Mouse (Mus musculus): ENCODE results near the gene Hoxd11.

Gene Hoxd11

DNA sequence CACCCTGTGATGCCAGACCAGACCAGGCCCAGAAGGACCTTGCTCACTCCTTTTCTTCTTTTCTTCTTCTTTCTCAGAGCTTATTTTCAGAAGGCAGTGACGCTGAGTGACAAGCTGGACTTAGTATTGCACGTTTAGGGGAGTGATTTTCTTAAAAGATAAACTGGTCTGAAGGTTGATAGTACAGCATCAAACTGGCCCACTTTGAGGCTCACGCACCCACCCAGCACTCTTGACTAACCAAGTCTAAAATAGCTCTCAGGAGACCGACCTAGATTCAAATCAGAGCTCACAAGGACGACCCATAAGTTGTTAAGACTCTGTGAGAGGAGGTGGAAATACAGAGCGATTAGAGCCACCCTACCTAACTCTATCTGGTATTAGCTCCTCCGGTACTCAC lies 12.9 kb upstream of the Hoxd11 start:
- no peak for DNase-seq

DNA sequence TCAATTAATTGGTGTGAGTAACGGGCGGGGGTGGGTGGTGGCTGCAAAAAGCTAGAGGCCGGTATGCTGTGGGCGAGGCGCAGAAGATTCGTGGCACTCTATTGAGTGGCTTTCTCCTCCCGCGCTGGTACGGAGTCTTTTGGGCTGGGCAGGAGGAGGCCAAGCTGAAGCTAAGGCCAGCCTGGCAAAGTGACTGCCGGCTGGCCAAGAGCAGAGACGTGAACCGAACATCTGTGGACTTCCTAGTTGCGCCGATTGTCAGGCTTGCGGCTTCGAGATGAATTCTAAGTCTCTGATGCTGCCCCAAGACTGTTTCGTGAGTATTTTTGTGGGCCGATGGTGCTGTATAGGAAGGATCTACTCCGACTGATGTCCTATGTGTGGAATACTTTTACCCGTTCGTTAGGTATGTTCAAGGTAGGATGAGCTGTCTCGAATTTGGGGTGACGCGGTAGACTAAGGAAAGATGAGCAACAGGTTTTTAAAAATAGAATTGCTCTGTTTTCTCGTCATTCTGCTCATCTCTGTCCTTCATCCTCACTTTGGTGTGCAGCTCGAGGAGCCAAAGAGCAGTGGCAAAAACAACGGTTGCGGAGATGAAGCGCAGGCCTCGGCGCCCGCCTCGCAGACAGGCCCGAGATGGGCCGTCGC lies 12.0 kb upstream of the Hoxd11 start:
- no peak for DNase-seq

DNA sequence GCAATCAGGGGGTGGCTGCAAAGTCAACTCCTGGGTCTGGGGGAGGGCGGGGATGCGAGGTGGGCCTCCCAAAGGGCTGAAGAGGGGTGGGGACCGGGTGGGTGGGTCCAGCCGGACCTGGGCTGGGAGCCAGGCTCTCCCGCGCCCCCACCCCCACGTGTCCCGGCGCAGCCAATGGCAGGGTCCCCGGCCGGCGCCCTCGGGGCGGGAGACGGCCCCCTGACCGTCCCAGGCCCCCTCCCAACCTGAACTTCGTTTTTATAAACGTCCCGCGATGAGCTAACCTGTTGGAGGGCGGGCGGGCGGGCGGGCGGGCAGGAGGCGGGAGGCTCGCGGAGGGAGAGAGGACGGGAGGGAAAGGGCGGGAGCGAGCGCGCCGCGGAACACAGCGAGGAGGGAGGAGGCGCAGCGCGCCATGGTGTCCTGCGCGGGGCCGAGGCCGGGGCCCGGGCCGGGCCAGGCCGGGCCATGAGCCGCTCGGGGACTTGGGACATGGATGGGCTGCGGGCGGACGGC lies 11.5 kb upstream of the Hoxd11 start, which contains the start of gene Hoxd13:
Gene Hoxd13, plus strand, starts transcription at position 469 of the 516 bp plus-strand sequence.
- DNase-seq = no peak

DNA sequence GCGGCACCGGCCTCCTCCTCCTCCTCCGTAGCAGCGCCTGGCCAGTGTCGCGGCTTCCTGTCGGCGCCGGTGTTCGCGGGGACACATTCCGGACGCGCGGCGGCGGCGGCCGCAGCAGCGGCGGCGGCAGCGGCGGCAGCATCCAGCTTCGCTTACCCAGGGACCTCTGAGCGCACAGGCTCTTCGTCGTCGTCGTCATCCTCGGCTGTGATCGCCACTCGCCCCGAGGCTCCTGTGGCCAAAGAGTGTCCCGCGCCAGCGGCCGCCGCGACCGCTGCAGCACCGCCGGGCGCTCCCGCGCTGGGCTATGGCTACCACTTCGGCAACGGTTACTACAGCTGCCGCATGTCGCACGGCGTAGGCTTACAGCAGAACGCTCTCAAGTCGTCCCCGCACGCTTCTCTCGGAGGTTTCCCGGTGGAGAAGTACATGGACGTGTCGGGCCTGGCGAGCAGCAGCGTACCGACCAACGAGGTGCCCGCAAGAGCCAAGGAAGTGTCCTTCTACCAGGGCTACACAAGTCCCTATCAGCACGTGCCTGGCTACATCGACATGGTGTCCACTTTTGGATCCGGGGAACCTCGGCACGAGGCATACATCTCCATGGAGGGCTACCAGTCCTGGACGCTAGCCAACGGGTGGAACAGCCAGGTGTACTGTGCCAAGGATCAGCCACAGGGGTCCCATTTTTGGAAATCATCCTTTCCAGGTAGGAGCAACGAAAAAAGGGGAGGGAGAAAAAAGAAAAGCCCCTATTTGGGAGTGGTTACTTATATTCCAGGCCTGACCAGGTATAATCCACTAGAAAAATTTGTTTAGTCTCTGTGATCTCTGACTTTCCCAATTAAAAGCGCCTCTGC lies 10.8 kb upstream of the Hoxd11 start:
- peak; percentile 55 for DNase-seq

DNA sequence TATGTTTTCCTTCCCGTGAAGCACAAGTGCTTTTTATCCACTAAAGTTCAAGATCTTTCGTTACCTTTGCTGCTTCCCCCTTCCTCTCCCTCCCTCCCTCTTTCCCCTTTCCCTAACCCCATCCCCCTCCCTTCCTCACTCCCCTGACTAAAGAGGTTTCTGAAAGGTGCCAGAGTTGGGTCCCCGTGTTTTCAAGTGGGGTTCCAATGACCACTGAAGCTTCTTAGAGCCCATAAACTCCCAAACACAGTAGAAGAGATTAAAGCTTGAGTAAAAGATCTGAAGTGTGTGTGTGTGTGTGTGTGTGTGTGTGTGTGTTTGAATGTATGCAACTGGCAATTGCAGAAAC lies 10.2 kb upstream of the Hoxd11 start:
- DNase-seq = no peak

DNA sequence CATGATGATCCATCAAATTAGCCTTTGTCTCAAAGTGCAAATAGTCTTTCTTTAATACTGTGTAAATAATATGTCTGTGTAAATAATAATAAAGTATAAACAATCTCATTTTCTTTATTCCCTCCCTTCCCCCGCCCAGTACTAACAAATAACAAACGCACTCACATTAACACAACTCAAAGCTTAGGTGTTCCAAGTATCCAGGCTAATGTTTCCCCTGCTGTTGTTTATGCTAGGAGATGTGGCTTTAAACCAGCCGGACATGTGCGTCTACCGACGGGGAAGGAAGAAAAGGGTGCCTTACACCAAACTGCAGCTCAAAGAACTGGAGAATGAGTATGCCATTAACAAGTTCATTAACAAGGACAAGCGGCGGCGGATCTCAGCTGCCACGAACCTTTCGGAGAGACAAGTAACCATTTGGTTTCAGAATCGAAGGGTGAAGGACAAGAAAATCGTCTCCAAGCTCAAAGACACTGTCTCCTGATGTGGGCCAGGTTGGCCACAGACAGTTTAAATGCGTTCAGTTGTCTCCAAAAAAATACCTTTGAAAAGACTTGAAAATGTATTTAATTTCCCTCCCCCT lies 9.6 kb upstream of the Hoxd11 start:
- no peak for DNase-seq

DNA sequence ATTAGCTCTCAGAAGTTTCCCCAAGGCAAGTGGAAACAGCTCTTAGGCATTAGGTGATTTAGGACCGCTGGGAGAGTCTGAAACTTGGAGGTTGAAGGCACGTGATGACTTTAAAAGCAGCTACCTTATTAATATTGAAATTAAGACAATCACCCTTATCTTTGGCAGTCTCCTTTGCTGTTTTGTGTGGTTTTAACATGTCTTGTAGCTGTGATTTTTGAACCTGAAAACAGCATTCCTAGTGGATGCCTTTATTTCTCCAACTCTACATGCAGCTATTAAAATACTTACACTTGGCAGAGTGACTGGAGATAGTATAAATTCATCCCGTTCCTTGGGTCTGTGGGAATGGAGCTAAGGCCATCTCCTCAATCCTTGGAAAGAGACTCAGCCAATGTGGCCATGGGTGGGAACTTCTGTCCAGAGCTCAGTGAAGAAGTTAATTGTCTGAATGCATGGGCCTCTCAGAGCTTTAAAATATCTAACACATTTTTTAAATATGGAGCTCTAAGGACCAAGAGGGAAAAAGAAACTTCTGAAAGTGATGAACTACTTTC lies 8.6 kb upstream of the Hoxd11 start:
- DNase-seq = no peak

DNA sequence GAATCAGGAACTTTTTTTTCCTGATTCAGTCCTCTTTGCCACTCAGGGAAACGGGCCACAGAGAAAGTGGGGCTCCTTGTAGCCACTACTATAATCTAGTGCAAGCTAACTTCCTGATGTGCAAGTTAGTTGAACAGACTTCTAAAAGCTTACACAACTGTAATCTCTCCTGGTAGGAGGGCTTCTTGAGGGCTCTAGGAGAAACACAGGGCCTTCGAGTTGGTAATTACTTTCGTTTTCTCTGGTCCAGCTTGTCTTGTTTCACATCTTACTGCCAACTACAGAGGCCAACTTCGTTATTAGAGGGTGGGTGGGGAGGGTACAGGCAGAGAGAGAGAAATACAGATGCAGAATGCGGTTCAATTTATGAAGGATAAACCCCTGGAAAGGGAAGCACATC lies 7.5 kb upstream of the Hoxd11 start:
- DNase-seq = no peak

DNA sequence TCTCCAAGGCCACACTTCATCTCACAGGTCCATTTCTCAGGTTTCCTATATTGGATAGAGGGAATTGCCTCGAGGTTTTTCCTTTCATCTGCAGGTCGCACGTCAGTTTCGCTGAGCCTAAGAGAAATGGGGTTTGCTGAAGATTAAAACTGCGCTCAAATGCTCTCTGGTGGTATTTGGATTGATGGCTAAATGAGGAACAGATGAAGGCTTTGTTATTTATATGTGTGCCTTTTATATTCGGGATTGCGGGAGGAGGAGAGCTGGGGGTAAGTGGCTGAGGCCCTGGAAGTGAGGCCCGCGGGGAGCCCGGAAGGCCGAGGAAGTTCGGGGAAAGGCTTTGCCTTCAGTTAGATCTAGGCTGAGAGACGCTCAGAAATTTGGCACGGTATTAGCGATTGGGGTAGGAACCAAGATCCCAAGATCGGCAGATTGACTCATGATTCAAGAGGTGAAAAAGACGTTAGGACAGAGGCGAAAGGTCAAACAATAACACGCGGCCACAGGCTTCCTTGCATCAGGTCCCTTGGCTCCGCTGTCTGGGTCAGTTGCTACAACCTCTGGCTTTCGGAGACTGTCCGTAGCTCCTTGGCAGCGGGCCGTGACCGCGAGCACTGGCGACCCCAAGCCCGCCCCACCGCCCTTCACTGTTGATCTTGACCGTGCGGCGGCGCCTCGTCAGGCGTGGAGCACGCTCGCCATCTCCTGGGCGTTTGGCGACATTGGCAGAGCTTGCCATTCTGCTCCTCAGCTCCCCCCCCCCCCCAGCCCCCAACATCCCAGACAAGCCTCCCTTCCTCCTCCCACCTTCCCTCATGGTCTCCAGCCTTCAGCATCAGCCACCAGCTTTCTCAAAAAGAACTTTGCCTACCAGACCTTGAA lies 6.6 kb upstream of the Hoxd11 start:
- peak; percentile 85 for DNase-seq

DNA sequence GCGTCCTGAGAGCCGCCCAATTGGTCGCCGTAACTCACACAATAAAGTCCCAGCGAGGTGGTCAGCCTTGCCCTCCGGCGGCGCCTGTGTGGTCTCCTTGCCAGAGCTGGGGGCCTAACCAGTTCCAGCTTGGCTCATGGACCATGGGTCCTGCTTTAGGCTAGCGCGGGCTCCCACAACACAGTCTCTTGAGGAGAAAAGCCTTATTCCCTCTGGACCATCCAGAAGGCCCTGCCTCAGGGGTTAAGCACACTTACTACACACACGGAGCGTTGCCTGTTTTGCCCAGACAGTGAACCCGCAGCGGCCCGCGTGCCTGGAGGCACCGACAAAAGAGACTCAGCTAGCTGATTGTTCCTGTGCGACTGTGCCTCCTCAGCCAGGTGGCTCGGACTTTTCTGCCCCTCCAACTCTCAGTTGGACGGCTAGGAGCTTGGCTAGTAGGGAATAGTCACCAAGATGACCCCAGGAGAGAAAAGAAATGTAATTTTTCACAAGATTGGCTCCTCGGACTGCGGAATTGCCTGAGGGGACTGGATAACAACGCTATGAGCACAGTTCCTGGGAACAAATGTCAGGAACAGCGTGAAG lies 5.4 kb upstream of the Hoxd11 start:
- no peak for DNase-seq

DNA sequence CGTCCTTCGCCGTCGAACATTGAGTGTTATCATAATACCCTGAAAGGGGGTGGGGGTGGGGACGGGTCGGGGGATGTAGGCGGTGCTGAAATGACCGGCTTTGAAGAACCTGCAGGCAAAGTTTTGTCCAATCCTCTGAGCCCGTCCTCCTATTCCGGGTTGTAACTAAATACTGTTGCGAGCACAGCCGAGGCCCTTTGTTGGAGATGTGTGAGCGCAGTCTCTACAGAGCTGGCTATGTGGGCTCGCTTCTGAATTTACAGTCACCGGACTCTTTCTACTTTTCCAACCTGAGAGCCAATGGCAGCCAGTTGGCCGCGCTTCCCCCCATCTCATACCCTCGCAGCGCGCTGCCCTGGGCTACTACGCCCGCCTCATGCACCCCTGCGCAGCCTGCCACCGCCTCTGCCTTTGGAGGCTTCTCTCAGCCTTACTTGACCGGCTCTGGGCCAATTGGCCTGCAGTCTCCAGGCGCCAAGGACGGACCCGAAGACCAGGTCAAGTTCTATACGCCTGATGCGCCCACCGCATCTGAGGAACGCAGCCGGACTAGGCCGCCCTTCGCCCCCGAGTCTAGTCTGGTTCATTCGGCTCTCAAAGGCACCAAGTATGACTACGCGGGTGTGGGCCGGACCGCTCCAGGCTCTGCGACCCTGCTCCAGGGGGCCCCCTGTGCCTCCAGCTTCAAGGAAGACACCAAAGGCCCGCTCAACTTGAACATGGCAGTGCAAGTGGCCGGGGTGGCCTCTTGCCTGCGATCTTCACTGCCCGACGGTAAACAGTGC lies 4.3 kb upstream of the Hoxd11 start, which contains the start of gene Hoxd12:
Gene Hoxd12, plus strand, starts transcription at position 133 of the 785 bp plus-strand sequence.
- no peak for DNase-seq

DNA sequence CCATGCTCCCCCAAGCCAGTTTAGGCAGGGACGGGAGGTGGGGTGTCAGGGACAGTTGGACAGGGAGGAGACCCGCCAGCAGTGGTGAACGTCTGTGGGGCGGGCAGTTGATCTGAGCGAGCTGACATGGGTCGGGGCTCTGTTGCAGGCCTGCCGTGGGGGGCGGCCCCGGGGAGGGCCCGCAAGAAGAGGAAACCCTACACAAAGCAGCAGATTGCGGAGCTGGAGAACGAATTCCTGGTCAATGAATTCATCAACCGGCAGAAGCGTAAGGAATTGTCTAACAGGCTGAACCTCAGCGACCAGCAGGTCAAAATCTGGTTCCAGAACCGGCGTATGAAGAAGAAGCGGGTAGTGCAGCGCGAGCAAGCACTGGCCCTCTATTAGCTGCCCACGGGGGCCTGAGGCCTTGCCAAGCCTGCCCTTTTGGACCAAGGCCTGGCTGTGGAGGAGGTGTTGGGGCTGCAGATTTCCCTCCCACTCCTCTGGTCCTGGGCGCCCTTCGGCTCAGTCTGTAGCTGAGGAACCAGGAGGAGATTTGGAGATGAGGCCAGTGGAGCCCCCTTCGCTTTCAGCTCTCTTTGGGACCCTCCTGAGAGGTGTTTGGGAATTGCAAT lies 3.6 kb upstream of the Hoxd11 start:
- DNase-seq = no peak

DNA sequence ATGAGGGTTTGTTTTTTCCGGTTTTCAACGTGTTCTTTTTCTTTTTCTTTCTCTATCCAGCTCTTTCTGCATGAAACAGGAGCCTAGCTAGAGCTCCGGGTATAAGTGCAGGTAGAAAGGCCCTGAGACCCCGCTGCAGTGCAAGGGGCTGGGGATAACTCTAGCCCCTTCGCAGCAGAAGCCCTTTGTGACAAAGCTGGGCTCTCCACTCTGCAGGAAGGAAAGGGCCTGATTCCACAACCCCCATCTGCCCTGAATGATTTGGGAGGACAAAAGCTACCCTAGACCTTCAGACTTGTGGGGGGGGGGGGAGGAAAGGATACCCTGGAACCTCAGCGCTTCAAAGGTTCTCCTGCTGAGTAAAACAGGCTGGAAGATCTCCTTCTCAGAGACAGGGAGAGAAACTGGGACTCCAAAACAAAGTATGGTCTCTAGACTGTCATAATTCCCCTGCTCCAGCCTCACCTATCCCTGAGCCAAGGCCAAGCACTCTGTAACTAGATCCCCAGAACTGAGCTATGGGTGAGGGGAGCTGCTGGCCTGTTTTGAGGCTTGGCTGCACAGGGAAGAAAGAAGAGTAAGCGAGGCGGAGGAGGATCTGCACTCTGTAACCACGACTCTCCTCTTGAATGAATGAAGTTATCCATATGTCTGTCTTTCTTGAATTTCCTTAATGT lies 2.8 kb upstream of the Hoxd11 start:
- DNase-seq = no peak

DNA sequence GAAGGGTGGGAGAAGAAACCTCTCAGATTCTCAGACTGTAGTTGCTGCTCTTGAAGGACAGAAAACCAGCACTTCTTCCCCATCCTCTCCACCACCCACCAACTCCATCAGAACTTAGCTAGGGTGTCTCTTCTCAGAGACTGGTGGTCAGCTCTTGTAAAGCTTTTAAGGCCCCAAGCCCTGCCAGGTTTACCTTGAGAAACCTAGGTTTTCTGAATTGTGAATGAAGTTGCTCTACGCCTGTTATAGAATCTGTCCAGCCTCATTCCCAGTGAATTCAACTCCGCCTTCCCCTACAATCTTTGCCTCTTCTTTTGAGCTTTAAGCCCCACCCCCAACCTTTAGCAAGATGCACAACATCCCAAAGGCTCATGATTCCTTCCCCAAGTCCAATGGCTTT lies 2.3 kb upstream of the Hoxd11 start:
- DNase-seq = no peak

DNA sequence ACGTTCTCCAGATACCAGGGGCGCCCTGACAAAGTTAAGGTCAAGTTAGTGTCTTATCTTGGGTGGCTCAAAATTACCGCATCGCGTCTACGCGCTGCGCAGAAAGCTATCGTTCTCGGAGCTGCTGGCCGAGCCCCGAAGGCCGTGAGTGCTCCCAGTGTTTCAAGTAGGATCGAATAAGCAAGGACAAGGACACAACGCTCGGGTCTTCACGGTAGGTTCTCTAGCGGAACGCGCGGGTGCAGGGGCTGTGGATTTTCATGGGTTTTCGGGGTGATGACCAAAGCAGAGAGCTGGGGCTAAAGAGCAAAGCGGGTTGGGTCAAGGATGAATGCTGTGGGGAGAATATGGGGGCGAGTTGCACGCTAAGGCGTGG lies 227 bp downstream of the Hoxd11 start:
- no peak for DNase-seq

DNA sequence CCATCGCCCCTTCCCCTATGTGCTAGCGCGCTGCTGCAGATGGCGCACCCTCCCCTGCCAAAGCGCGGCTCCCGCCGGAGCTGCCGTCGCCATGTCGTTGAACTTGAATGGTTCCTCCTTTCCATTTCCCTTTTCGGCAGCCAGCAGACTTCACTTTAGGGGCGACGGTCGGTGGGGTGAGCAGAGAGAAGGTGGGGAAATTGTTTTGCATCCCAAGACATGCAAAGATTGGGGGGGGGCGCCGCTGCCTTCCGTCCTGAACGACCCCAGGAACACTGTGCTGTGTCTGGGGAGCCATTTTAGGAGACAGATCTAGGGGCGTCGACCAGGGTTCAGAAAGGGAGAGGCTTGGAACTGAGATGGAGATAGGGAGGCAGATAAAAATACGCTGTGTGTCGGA lies 623 bp downstream of the Hoxd11 start:
- no peak for DNase-seq

DNA sequence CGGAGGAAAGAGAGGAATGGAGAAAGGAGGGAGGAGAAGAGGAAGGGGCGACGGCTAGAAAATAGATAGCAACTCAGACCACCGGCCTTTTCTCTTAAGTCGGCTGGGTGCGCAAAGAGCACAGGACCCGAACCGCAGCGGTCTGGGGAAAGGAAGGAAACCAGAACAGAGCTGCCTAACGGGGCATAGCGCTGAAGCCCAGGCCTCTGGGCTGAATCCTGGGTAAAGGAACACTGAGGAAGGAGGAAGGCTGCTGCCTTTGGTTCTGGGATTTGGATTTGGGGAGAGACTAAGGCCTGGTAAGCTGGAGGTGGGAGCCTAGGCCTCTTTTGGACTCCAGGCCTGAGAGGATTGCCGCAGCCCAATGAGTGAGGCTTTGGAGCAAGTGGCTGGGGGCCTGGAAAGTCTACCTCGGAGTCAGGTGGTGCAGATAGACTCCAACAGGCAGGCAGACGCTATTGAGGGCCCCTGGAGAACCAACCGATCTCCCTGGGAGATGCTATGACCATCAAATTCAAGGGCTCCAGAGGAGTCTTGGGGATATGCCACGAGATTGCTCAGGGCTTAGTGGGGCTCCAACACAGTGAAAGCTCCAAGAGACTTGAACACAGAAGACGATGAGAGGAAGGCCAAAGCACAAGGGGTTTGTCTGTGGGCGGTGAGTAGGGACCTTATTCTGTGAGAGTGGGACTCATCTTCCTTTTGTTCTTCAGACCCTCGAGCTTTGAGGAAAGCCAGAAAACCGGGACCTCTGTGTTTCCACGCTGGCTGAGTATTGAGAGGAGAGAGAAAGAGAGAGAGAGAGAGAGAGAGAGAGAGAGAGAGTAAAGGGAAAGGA lies 1.4 kb downstream of the Hoxd11 start:
- no peak for DNase-seq

DNA sequence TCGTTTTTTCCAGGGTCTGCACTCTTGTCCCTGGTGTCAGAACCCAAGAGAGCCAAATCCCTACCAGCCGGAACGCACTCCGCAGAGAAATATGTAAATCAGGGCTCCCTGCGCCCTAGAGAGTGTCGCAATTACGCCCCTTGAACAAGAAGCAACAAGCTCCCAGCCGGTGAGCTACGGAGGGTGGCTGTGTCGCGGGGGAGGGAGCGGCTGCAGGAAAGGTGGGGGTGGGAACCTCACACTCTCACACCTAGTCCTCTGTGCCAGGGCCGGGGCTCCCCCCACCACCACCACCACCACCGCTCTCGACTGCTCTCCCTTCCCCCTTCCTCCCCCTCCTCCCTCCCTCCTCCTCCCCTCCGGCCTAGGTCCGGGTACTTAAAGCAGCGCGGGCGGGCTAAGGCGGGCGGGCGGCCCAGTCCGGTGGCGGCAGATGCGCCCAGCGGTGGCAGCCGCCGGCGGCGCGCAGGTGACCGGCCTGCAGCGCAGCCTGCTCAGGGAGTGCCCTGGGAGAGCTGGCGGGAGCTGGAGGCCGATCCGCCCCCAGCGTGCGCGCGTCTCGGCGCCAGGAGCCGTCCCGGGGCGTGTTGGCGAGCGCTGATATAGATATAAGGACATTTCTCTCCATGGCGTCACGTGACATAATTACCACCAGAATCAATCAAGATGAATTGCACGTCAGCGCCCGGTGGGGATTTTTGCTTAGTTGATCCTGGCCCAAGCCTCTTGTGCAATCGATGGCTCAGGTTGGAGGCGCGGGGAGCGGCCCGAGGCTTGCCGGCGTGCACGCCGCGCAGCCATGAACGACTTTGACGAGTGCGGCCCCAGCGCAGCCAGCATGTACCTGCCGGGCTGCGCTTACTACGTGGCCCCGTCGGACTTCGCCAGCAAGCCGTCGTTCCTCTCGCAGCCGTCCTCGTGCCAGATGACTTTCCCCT lies 2.5 kb downstream of the Hoxd11 start:
- no peak for DNase-seq
